Mouse (Mus musculus) megakaryocyte-erythroid progenitor cell, adult 5 weeks (primary cell): ENCODE data around the gene Olfr1085. TPM values are rescaled to one million over a fixed set of nuclear protein-coding genes. Genes with fewer than 3 reads are reported as not detected.

Source experiments
- polyA plus RNA-seq: library from polyadenylated mRNA; stranded (reverse); fragments of >175 nt; gene quantifications from 2 replicates; pipeline ENCODE4 v1.2.3, GENCODE M21; 2012

Gene Olfr1085
- polyA plus RNA-seq, result not detected in 2 replicates

GRCm38 (mm10) chr2:86661919-86662318, at the start of gene Olfr1085:
TSS of gene Olfr1085 (minus strand) at chr2:86662019.

GRCm38 (mm10) chr2:86698295-86698694, 36.5 kb upstream of the Olfr1085 start, which contains the start of gene Olfr1087:
TSS of gene Olfr1087 (minus strand) at chr2:86698395.

GRCm38 (mm10) chr2:86679992-86680391, 18.2 kb upstream of the Olfr1085 start, which contains the start of gene Olfr1086:
TSS of gene Olfr1086 (minus strand) at chr2:86680092.

GRCm38 (mm10) chr2:86639625-86640024, 22.2 kb downstream of the Olfr1085 start, which contains the start of gene Olfr1084:
TSS of gene Olfr1084 (minus strand) at chr2:86639725.

Other genes starting within 250 kb of the Olfr1085 start
- not detected in 2 replicates for gene Olfr1061, start 248.0 kb downstream of the Olfr1085 start, polyA plus RNA-seq
- not detected in 2 replicates for gene Olfr1062, start 235.3 kb downstream of the Olfr1085 start, polyA plus RNA-seq
- not detected in 2 replicates for gene Olfr1065, start 211.4 kb downstream of the Olfr1085 start, polyA plus RNA-seq
- not detected in 2 replicates for gene Olfr1066, start 205.8 kb downstream of the Olfr1085 start, polyA plus RNA-seq
- not detected in 2 replicates for gene Olfr228, start 174.6 kb downstream of the Olfr1085 start, polyA plus RNA-seq
- gene Olfr1076, start 153.6 kb downstream of the Olfr1085 start, polyA plus RNA-seq, result not detected in 2 replicates
- not detected in 2 replicates for gene Olfr1079, start 119.5 kb downstream of the Olfr1085 start, polyA plus RNA-seq
- not detected in 2 replicates for gene Olfr1080, start 103.8 kb downstream of the Olfr1085 start, polyA plus RNA-seq
- not detected in 2 replicates for gene Olfr1082, start 63.1 kb downstream of the Olfr1085 start, polyA plus RNA-seq
- gene Olfr1084, start 22.3 kb downstream of the Olfr1085 start, polyA plus RNA-seq, result not detected in 2 replicates
- not detected in 2 replicates for gene Olfr1086, start 18.1 kb upstream of the Olfr1085 start, polyA plus RNA-seq
- not detected in 2 replicates for gene Olfr1087, start 36.4 kb upstream of the Olfr1085 start, polyA plus RNA-seq
- gene Olfr1089, start 71.7 kb upstream of the Olfr1085 start, polyA plus RNA-seq, result not detected in 2 replicates
- not detected in 2 replicates for gene Olfr1090, start 97.0 kb upstream of the Olfr1085 start, polyA plus RNA-seq
- gene Olfr1093, start 120.5 kb upstream of the Olfr1085 start, polyA plus RNA-seq, result not detected in 2 replicates
- gene Olfr141, start 148.0 kb upstream of the Olfr1085 start, polyA plus RNA-seq, result not detected in 2 replicates
- gene Olfr1094, start 162.6 kb upstream of the Olfr1085 start, polyA plus RNA-seq, result not detected in 2 replicates
- gene Olfr1095, start 189.7 kb upstream of the Olfr1085 start, polyA plus RNA-seq, result not detected in 2 replicates
- not detected in 2 replicates for gene Gm13723, start 212.8 kb upstream of the Olfr1085 start, polyA plus RNA-seq
- gene Olfr1097, start 230.2 kb upstream of the Olfr1085 start, polyA plus RNA-seq, result not detected in 2 replicates